Mouse (Mus musculus) spleen, adult 2 months (tissue): ENCODE measurements around the gene Wars2.

Experiments
- CTCF ChIP-seq: fragments of 200-500 bp; IDR thresholded peaks from 2 replicates; pipeline ENCODE4 v1.5.1; 2011; ENCODE audit warnings: mild to moderate bottlenecking, inconsistent platforms; ENCODE audit not compliant: insufficient read depth, insufficient read length, insufficient replicate concordance; ENCODE audit errors: extremely low read depth
- POLR2A ChIP-seq: fragments of 200-500 bp; IDR thresholded peaks from 2 replicates; pipeline ENCODE4 v1.6.1; 2011; ENCODE audit warnings: low read depth, low read length, inconsistent platforms

DNA sequence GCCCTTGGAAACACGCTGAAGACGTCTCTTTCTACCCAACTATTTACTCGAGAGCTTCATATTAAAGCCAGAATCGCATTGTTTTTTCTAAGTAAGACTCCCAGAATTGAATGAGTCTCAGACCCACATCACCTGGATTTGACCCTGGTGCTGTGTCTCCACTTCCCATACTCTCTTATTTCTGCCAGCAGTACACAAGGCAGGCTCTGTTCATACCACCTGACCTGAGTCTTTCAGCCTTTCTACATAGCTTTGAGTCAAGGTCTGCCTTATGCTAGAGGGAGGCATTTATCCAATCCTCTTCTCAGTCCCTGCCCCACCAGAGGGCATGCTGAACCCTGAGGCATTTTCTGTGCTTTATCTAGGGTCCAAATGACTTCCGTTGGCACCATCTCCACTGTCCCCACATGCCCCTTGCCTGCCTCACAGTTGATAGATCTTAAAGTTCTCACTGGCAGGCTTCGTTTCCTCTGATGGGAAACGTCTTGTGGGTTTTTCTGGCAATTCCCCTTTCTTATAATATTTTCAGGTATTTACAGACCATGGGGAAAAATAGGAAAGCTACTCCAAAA lies 27.5 kb upstream of the Wars2 start:
- TF ChIP-seq CTCF (no peak), POLR2A (no peak)
